Mouse (Mus musculus) cortical plate, adult 2 months (tissue): Measurements from ENCODE around the gene Ppib.

Source experiments
- CTCF ChIP-seq: fragments of 200-500 bp; IDR thresholded peaks from 2 replicates; pipeline ENCODE4 v1.5.1; 2011; ENCODE audit warnings: mild to moderate bottlenecking, control low read depth, low read length; ENCODE audit not compliant: insufficient read depth; ENCODE audit errors: extremely low read depth
- POLR2A ChIP-seq: fragments of 200-500 bp; IDR thresholded peaks from 2 replicates; pipeline ENCODE4 v1.6.1; 2011; ENCODE audit warnings: mild to moderate bottlenecking, low read length, control low read depth; ENCODE audit not compliant: insufficient read depth; ENCODE audit errors: extremely low read depth

DNA sequence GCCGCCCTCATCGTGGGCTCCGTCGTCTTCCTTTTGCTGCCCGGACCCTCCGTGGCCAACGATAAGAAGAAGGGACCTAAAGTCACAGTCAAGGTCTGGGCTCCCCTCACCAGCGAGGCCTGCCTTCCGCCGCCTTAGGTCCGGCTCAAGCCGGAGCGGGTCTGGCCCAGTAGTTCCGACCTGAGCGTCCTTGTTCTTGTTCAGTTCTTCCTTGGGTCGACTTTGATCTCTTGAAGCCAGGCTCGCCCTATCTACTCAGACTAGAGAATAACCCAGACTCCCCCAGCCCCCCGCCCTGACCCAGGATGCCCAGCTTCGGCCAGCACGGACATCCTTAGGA lies 256 bp downstream of the Ppib start:
- TF ChIP-seq POLR2A (no peak), CTCF (no peak)
